Mouse (Mus musculus) liver, adult 2 months (tissue): ENCODE measurements around the gene Rab11fip2.

Experiments used
- CTCF ChIP-seq: fragments of 200-500 bp; IDR thresholded peaks from 2 replicates; pipeline ENCODE4 v1.5.1; 2011; ENCODE audit warnings: low read depth, low read length, control low read depth
- POLR2A ChIP-seq: fragments of 200-500 bp; IDR thresholded peaks from 2 replicates; pipeline ENCODE4 v1.6.1; 2011; ENCODE audit warnings: low read length, control low read depth; ENCODE audit not compliant: insufficient read depth; ENCODE audit errors: extremely low read depth

GRCm38 (mm10) chr19:59898301-59898700 lies 45.2 kb downstream of the Rab11fip2 start:
- TF ChIP-seq POLR2A (no peak), CTCF (no peak)
